Mouse (Mus musculus): ENCODE data around the gene Ppp1r13l. TPM values are rescaled to one million over a fixed set of nuclear protein-coding genes. Genes with fewer than 3 reads are reported as not detected.

The Ppp1r13l gene
- 3.5 and 5.2 TPM in 2 replicates for polyA plus RNA-seq (2012; ENCODE audit: low replicate concordance)

DNA sequence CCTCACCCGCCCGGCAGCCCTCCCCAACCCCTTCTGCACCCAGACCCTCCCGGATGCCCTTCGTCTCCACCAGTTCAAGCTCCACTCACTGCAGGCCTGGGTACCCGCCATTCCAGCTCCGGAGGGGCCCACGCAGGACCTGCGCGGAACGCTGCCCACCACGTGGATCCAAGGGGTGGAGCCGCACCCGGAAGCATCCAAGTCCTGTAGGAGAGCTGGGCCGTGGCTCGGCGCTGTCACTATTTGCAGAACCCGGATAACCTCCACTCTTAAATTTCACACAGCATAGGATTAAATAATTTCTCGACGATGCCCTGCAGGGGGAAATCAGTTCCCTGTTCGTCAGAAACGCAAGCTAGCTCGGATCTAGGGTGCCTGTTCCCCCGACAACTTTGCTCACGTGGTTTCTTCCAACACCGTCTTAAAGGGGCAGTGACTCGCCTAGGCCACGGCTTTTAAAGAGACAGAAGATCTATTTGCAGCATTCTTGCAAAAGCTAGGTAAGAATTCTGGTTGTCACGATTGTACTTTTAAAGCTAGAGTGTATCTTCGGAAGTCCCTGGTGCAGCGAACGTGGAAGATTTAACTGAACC lies at the start of gene Ppp1r13l, which contains the start of gene Cd3eap:
Ppp1r13l (plus strand) TSS at position 451 of the 593 bp plus-strand sequence.
Cd3eap (minus strand) TSS at position 185 of the 593 bp plus-strand sequence.

DNA sequence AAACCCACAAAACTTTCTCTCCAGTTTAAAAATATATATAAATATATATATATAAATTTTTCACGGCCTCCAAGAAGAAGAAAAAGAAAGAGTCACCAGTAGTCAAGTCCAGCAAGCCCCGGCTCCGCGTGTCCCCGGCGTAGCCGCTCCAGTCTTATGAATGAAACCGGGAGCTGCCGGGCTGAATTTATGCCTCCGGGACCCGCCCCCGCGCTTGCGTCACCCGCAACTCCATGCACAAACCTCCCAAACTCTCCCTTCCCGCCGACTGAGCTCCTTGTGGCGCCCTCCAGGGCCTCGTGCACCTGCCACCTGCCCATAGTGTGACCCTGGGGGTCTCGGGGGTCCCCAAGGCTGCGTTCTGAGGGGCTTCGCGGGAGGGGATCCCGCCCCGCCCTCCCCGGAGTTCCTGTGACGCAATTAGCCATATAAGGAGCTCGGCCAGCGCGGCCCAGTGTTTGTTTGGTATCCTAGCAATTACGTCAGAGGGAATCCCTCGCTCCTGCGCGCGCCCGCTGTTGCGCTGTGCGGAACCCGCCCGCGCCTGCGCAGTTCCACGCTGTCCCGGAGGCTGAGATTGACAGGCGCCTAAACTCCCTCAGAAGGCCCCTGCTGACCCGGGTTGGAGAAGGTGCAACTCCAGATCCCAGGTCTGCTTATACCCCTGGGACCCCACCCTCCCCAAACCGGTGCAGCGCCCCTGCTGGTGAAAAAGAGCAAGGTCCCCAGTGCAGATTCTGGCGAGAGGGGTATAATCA lies 49.5 kb upstream of the Ppp1r13l start, which contains the start of gene Fosb:
Fosb (minus strand) TSS at position 168 of the 758 bp plus-strand sequence.

DNA sequence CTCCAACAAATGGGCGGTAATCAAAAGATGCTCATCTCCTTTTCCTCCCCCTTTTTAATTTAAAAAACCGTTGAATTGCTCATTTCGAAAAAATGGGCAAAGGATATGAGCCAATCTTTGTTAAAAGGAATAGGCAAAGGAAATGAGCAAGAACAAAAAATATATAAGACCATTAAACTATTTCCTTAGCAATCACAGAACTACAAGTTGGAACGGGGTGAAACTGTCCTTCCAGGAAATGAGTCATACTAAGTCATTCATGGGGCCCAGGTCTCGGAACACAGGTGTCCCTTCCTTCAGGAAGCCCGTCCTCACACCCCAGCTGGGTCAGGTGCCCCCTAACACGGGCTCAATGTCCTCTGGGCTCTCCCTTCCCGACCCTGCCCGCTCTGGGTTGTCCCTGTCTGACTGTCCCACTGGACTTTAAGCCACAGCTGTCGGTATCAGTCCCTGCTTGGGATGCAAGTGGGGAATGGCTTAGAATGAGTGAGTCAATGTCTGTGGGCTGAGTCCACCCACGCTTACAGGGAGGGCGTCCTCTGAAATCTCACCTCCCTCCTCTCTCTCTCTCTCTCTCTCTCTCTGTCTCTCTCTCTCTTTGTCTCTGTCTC lies 15.2 kb upstream of the Ppp1r13l start, which contains the start of gene Ercc1:
Ercc1 (plus strand) TSS at position 542 of the 611 bp plus-strand sequence.

DNA sequence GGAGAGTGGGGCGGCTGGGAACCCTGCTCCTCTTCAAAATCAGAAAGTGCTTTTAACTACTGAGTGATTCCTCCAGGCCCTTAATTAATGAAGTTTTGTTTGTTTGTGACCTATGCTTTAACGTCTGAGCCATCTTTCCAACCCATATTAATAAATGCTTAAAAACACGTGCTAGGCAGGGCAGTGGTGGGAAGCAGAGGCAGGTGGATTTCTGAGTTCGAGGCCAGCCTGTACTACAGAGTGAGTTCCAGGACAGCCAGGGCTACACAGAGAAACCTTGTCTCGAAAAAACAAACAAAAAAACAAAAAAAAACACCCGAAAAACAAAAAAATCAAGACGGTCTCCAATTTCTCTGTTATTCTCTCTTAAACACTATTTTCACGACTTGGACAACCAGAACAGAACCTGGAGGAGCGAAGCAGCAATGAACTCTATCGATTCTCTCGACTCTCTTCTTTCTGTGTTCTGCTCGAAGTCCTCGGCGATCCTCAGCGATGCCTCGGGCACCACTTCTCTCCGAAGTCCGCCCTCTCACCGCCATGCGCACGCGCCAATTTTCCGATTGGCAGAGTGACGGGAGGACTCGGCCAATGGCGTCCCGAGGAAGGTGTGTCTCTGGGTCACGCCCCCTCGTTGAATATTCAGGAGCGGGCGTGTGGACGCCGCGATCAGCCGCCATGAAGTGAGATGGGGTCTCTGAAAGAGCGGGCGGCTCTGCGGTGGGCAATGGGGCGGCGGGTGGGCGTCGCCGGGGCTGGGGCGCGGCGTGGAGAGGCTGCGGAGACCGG lies 22.0 kb downstream of the Ppp1r13l start, which contains the start of gene Ercc2:
Ercc2 (plus strand) TSS at position 634 of the 789 bp plus-strand sequence.

DNA sequence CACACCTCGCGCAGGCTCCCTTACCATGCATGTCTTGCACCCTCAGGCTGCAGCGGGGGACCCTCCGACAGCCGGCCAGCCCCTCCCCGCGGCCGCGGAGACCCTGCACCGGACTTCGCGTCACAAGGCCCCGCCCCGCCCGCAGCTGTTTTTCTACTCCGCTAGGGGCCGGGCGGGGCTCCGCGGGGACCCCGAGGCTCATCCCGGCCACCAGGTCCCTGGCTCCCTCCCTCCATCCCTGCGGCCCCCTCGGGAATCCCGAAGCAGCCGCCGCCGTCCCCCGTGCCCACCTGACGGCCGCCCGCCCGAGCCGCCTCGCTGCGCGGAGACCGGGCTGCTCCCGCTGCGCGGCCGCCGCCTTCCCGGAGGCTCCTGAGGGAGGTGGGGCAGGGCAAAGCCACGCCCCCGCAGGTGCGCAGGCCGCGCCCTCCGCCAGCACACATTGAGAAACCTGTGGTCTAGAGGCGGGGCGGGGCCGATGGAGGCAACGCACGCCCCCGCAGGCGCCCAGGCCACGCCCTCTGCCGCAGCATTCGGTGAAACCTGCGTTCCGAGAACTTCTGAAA lies 44.3 kb downstream of the Ppp1r13l start, which contains the start of gene Klc3:
Klc3 (minus strand) TSS at position 374 of the 566 bp plus-strand sequence.

DNA sequence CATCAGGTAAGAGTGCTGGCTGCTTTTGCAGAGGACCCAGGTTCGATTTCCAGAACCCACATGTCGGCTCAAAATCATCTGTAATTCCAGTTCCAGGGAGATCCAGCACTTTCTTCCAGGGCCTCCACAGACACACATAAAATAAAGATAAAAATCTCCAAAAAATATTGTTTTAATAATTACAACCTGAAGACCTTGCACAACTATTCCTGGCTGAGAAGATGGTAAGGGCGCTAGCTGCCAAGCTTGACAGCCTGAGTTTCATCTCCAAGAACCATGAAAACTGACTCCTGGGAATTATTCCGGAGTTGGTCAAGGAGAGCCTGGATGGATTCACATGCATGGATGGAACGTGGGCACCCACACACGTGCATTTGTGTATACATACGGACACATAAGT lies 44.9 kb downstream of the Ppp1r13l start, which contains the start of gene Ckm:
Ckm (plus strand) TSS at position 301 of the 400 bp plus-strand sequence.

Other genes with a start within 250 kb of the Ppp1r13l start
- gene Gm4969, start 241.4 kb upstream of the Ppp1r13l start, polyA plus RNA-seq (2012; ENCODE audit: low replicate concordance): not detected in 2 replicates
- 50.1 and 51.2 TPM in 2 replicates for gene Fbxo46, start 239.9 kb upstream of the Ppp1r13l start, polyA plus RNA-seq (2012; ENCODE audit: low replicate concordance)
- 12.3 and 19.0 TPM in 2 replicates for gene Qpctl, start 210.5 kb upstream of the Ppp1r13l start, polyA plus RNA-seq (2012; ENCODE audit: low replicate concordance)
- 6.7 and 34.5 TPM in 2 replicates for gene Snrpd2, start 210.0 kb upstream of the Ppp1r13l start, polyA plus RNA-seq (2012; ENCODE audit: low replicate concordance)
- gene Gipr, start 193.6 kb upstream of the Ppp1r13l start, polyA plus RNA-seq (2012; ENCODE audit: low replicate concordance): 0.05 TPM in 1 of 2 replicates, not detected in the other
- gene Eml2, start 183.3 kb upstream of the Ppp1r13l start, polyA plus RNA-seq (2012; ENCODE audit: low replicate concordance): 17.2 and 24.3 TPM in 2 replicates
- 4.4 and 9.2 TPM in 2 replicates for gene Gpr4, start 147.2 kb upstream of the Ppp1r13l start, polyA plus RNA-seq (2012; ENCODE audit: low replicate concordance)
- gene Opa3, start 131.4 kb upstream of the Ppp1r13l start, polyA plus RNA-seq (2012; ENCODE audit: low replicate concordance): 10.2 and 13.2 TPM in 2 replicates
- gene Vasp, start 87.9 kb upstream of the Ppp1r13l start, polyA plus RNA-seq (2012; ENCODE audit: low replicate concordance): 536 and 1,501 TPM in 2 replicates
- gene Ppm1n, start 79.7 kb upstream of the Ppp1r13l start, polyA plus RNA-seq (2012; ENCODE audit: low replicate concordance): 2.9 and 4.4 TPM in 2 replicates
- 0.56 and 0.73 TPM in 2 replicates for gene Rtn2, start 77.1 kb upstream of the Ppp1r13l start, polyA plus RNA-seq (2012; ENCODE audit: low replicate concordance)
- 4.3 and 21.6 TPM in 2 replicates for gene Fosb, start 49.7 kb upstream of the Ppp1r13l start, polyA plus RNA-seq (2012; ENCODE audit: low replicate concordance)
- 62.5 and 86.1 TPM in 2 replicates for gene Ercc1, start 15.0 kb upstream of the Ppp1r13l start, polyA plus RNA-seq (2012; ENCODE audit: low replicate concordance)
- 17.3 and 29.4 TPM in 2 replicates for gene Cd3eap, start 266 bp upstream of the Ppp1r13l start, polyA plus RNA-seq (2012; ENCODE audit: low replicate concordance)
- gene Ercc2, start 22.3 kb downstream of the Ppp1r13l start, polyA plus RNA-seq (2012; ENCODE audit: low replicate concordance): 45.3 and 46.8 TPM in 2 replicates
- gene Klc3, start 44.4 kb downstream of the Ppp1r13l start, polyA plus RNA-seq (2012; ENCODE audit: low replicate concordance): 4.3 and 9.4 TPM in 2 replicates
- gene Ckm, start 45.0 kb downstream of the Ppp1r13l start, polyA plus RNA-seq (2012; ENCODE audit: low replicate concordance): 1.1 and 1.4 TPM in 2 replicates
- gene Mark4, start 99.1 kb downstream of the Ppp1r13l start, polyA plus RNA-seq (2012; ENCODE audit: low replicate concordance): 42.9 and 128 TPM in 2 replicates
- gene Exoc3l2, start 103.6 kb downstream of the Ppp1r13l start, polyA plus RNA-seq (2012; ENCODE audit: low replicate concordance): 0.49 and 1.7 TPM in 2 replicates
- gene Bloc1s3, start 148.6 kb downstream of the Ppp1r13l start, polyA plus RNA-seq (2012; ENCODE audit: low replicate concordance): 6.4 and 11.8 TPM in 2 replicates
- gene Trappc6a, start 148.6 kb downstream of the Ppp1r13l start, polyA plus RNA-seq (2012; ENCODE audit: low replicate concordance): 95.1 and 103 TPM in 2 replicates
- 0.17 and 0.35 TPM in 2 replicates for gene Nkpd1, start 158.1 kb downstream of the Ppp1r13l start, polyA plus RNA-seq (2012; ENCODE audit: low replicate concordance)
- 98.9 and 130 TPM in 2 replicates for gene Ppp1r37, start 203.3 kb downstream of the Ppp1r13l start, polyA plus RNA-seq (2012; ENCODE audit: low replicate concordance)
- 44.9 and 45.6 TPM in 2 replicates for gene Zfp296, start 217.5 kb downstream of the Ppp1r13l start, polyA plus RNA-seq (2012; ENCODE audit: low replicate concordance)
- gene Gemin7, start 217.8 kb downstream of the Ppp1r13l start, polyA plus RNA-seq (2012; ENCODE audit: low replicate concordance): 63.4 and 92.7 TPM in 2 replicates
- 111 and 288 TPM in 2 replicates for gene Clasrp, start 244.7 kb downstream of the Ppp1r13l start, polyA plus RNA-seq (2012; ENCODE audit: low replicate concordance)